In genomic region chr17:34604061-34604508, GRCm38 (mm10) we compare ENCODE assay signal across 8 mouse cellular contexts. TPM values are rescaled to one million over a fixed set of nuclear protein-coding genes. Genes with fewer than 3 reads are reported as not detected.
DNase-seq lines count a peak whose midpoint lies in the region; ATAC-seq lines count a peak whose summit lies in the region.

TSS of gene Agpat1 (plus strand) at chr17:34604262.

- WGBS in embryonic facial prominence, embryonic 15.5 days = under 1% methylated on average over 35 of the region's 35 CpGs
- WGBS in limb, embryonic 12.5 days = under 1% methylated on average over 34 of the region's 35 CpGs
- under 1% methylated on average over 35 of the region's 35 CpGs for WGBS in midbrain, embryonic 14.5 days

- H3K9ac ChIP-seq in embryonic facial prominence, embryonic 15.5 days = peak within 1 kb of the TSS; percentile 85
- peak within 1 kb of the TSS; percentile 97 for H3K9ac ChIP-seq in limb, embryonic 12.5 days (replicated peaks)
- peak within 1 kb of the TSS; percentile 90 for H3K9ac ChIP-seq in midbrain, embryonic 14.5 days (replicated peaks; ENCODE audit: low read length)

- ATAC-seq in embryonic facial prominence, embryonic 15.5 days (ENCODE audit: insufficient number of reproducible peaks, low FRiP score, low TSS enrichment, low read depth) = peak; percentile 90
- ATAC-seq in limb, embryonic 12.5 days (ENCODE audit: insufficient number of reproducible peaks, insufficient read depth, low FRiP score, low TSS enrichment, low read depth) = peak; percentile 86
- peak; percentile 90 for ATAC-seq in midbrain, embryonic 14.5 days (ENCODE audit: low FRiP score, low TSS enrichment)

- DNase-seq in 3134 (ENCODE audit: extremely low read depth, insufficient read length, low spot score) = peak; percentile 99
- DNase-seq in adrenal gland, postnatal 36 days = peak; percentile 99
- DNase-seq in heart, adult 8-10 months (ENCODE audit: low spot score) = peak; percentile 99
- DNase-seq in kidney, adult 8-10 months = peak; percentile 99 to 100
- peak; percentile 100 for DNase-seq in midbrain, embryonic 14.5 days
- peak; percentile 92 for DNase-seq in spleen, adult 12 weeks (ENCODE audit: low spot score)

- H3K9me3 ChIP-seq in embryonic facial prominence, embryonic 15.5 days (replicated peaks) = no peaks in the 10 kb centered on the region
- no peaks in the 10 kb centered on the region for H3K9me3 ChIP-seq in limb, embryonic 12.5 days
- H3K9me3 ChIP-seq in midbrain, embryonic 14.5 days (ENCODE audit: control insufficient read depth, low read length) = no peaks in the 10 kb centered on the region

- H3K4me1 ChIP-seq in embryonic facial prominence, embryonic 15.5 days = peaks cover 47% of the 10 kb centered on the region
- peaks cover 45% of the 10 kb centered on the region for H3K4me1 ChIP-seq in limb, embryonic 12.5 days (replicated peaks)
- H3K4me1 ChIP-seq in midbrain, embryonic 14.5 days (ENCODE audit: control insufficient read depth, insufficient read depth, low read length) = peaks cover 28% of the 10 kb centered on the region

- H3K4me2 ChIP-seq in embryonic facial prominence, embryonic 15.5 days (replicated peaks) = peak within 1 kb of the TSS; percentile 86
- peak within 1 kb of the TSS; percentile 94 for H3K4me2 ChIP-seq in limb, embryonic 12.5 days
- peak within 1 kb of the TSS; percentile 97 for H3K4me2 ChIP-seq in midbrain, embryonic 14.5 days (ENCODE audit: low read length)

- H3K27me3 ChIP-seq in embryonic facial prominence, embryonic 15.5 days = no peaks in the 10 kb centered on the region
- H3K27me3 ChIP-seq in limb, embryonic 12.5 days = no peaks in the 10 kb centered on the region
- H3K27me3 ChIP-seq in midbrain, embryonic 14.5 days (ENCODE audit: control insufficient read depth, insufficient read depth, low read length) = no peaks in the 10 kb centered on the region

- peaks cover 20% of the 10 kb centered on the region for H3K36me3 ChIP-seq in embryonic facial prominence, embryonic 15.5 days
- peaks cover 35% of the 10 kb centered on the region for H3K36me3 ChIP-seq in limb, embryonic 12.5 days
- H3K36me3 ChIP-seq in midbrain, embryonic 14.5 days (ENCODE audit: control insufficient read depth, insufficient read depth, low read length) = peaks cover 17% of the 10 kb centered on the region

- peak within 1 kb of the TSS; percentile 79 for H3K4me3 ChIP-seq in embryonic facial prominence, embryonic 15.5 days (replicated peaks)
- H3K4me3 ChIP-seq in limb, embryonic 12.5 days (replicated peaks) = peak within 1 kb of the TSS; percentile 96
- peak within 1 kb of the TSS; percentile 93 for H3K4me3 ChIP-seq in midbrain, embryonic 14.5 days (replicated peaks; ENCODE audit: low read depth, low read length)

- peak within 1 kb of the TSS; percentile 88 for H3K27ac ChIP-seq in embryonic facial prominence, embryonic 15.5 days (replicated peaks)
- H3K27ac ChIP-seq in limb, embryonic 12.5 days = peak within 1 kb of the TSS; percentile 91
- H3K27ac ChIP-seq in midbrain, embryonic 14.5 days (replicated peaks; ENCODE audit: low read depth, low read length) = peak within 1 kb of the TSS; percentile 85

RNA-seq across cellular contexts. Expression of gene Agpat1, which starts in this region (rescaled TPM):
- total RNA-seq in adrenal gland, postnatal 36 days (2021) = 100 to 1,000 TPM in 1 of 2 experiments, 10 to 100 TPM in 1; 99.4 to 109 TPM
- 57.6 and 61.2 TPM in 2 replicates for polyA plus RNA-seq in embryonic facial prominence, embryonic 15.5 days (2015; fragmentation: Nextera tagmentation; extraction: Ambion mirVana)
- total RNA-seq in heart, adult 8-10 months (2022) = 10 to 100 TPM; 66.5 to 78.4 (median 73.4) TPM
- 50.5 and 53.4 TPM in 2 replicates for polyA plus RNA-seq in limb, embryonic 12.5 days (2016; fragmentation: Nextera tagmentation; extraction: Ambion mirVana)
- 122 and 123 TPM in 2 replicates for polyA plus RNA-seq in midbrain, embryonic 14.5 days (2014; fragmentation: Nextera tagmentation; extraction: Ambion mirVana)

Comparison
In these comparisons a context has a peak if more than half of its experiments do, and no peak if none do; other contexts are left out.
1. Peak in every context shown above with its lines: DNase-seq, ATAC-seq, H3K4me3 ChIP-seq and H3K27ac ChIP-seq.